Mouse (Mus musculus) forebrain, embryonic 15.5 days (tissue): ENCODE results near the gene Ifrd2. TPM values are rescaled to one million over a fixed set of nuclear protein-coding genes. Genes with fewer than 3 reads are reported as not detected.
"Not testable (repeated sequence)": the region's sequence is repeated elsewhere in the genome, so short reads cannot be mapped to it uniquely, and the experiment has no call there.

ENCODE experiments used
- ATAC-seq: fragments of 200-750 bp; cut with Nextera tagmentation; replicated peaks from 2 replicates; pipeline ENCODE4 v1.8.0; 2017; ENCODE audit warnings: mild to moderate bottlenecking, moderate TSS enrichment, moderate library complexity
- H3K27ac ChIP-seq: fragments of 300-500 bp; sonication (generic); replicated peaks from 2 replicates; pipeline ENCODE4 v1.5.1; 2015; ENCODE audit warnings: mild to moderate bottlenecking, inconsistent platforms
- H3K27me3 ChIP-seq: fragments of 300-500 bp; sonication (generic); 2 replicates; pipeline ENCODE4 v1.6.1; 2015; ENCODE audit warnings: inconsistent platforms
- H3K36me3 ChIP-seq: fragments of 300-500 bp; sonication (generic); 2 replicates; pipeline ENCODE4 v1.6.1; 2015; ENCODE audit warnings: mild to moderate bottlenecking, inconsistent platforms
- H3K4me1 ChIP-seq: fragments of 300-500 bp; sonication (generic); 2 replicates; pipeline ENCODE4 v1.6.1; 2015; ENCODE audit warnings: inconsistent platforms
- H3K4me2 ChIP-seq: fragments of 300-500 bp; sonication (generic); replicated peaks from 2 replicates; pipeline ENCODE4 v1.6.1; 2015; ENCODE audit warnings: mild to moderate bottlenecking, inconsistent platforms
- H3K4me3 ChIP-seq: fragments of 300-500 bp; sonication (generic); 2 replicates; pipeline ENCODE4 v1.5.1; 2015; ENCODE audit warnings: mild to moderate bottlenecking, inconsistent platforms
- H3K9ac ChIP-seq: fragments of 300-500 bp; sonication (generic); replicated peaks from 2 replicates; pipeline ENCODE4 v1.6.1; 2015; ENCODE audit warnings: mild to moderate bottlenecking, inconsistent platforms
- H3K9me3 ChIP-seq: fragments of 300-500 bp; sonication (generic); 2 replicates; pipeline ENCODE4 v1.6.1; 2016; ENCODE audit warnings: inconsistent platforms
- WGBS: fragments of 180-500 bp; shearing (Covaris S2); methylation state at CpG from one replicate; pipeline ENCODE4 v1.1.7; 2015; ENCODE audit warnings: mixed read lengths; 5-methylcytosine and 5-hydroxymethylcytosine counted together
- polyA plus RNA-seq: library from polyadenylated mRNA; unstranded; fragments of >200 nt; fragmentation: Nextera tagmentation; extraction: Ambion mirVana; gene quantifications from 2 replicates; pipeline ENCODE4 v1.2.1, GENCODE M21; 2015

Ifrd2 gene
- polyA plus RNA-seq, 1 experiment from 2014 or later: 15.4 TPM

DNA sequence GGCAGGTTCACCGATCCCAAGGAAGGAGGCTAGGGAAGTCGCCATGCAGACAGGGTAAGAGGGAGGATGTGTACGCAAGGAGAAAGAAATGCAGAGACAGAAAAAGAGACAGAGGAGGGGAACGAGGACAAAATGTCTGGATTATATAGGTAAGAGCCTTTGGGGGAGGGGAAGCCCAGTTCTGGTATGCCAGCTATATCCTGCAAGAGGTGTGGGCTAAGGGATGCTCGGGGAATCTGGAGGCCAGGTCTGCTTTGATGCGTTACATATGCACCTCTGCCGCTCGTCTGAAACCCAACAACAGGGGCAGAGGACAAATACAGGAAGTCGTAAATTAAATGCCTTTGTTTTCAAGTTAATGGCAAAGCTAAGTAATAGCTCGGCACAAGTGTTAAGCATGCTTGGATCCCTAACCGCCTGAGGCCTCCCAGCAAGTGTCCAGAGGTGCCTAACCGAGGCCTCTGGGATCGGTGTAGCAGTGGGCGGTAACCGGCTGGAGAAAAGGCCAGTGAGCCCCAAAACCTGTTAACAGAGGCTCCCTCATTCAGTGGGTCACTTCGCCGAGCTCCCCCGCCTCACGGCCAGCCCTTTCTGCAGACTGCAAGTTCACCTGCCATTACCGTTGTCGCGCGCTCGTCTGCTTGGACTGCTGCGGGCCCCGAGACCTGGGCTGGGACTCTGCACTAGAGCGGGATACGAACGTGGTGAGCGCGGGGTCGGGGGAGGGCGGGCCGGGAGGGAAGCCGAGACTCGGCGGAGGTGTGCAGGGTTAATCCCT lies 33.7 kb upstream of the Ifrd2 start:
- no peaks in the 10 kb centered on the region for H3K9me3 ChIP-seq
- H3K27me3 ChIP-seq: peaks cover 33% of the 10 kb centered on the region
- peaks cover 41% of the 10 kb centered on the region for H3K4me1 ChIP-seq
- H3K4me2 ChIP-seq: peak overlapping the region; percentile 90
- H3K4me3 ChIP-seq: peak overlapping the region; percentile 84
- WGBS: 6% methylated on average over 36 of the region's 37 CpGs
- peaks cover 15% of the 10 kb centered on the region for H3K36me3 ChIP-seq
- peak overlapping the region; percentile 81 for H3K9ac ChIP-seq
- H3K27ac ChIP-seq: peak overlapping the region; percentile 87
- ATAC-seq: peak; percentile 77

DNA sequence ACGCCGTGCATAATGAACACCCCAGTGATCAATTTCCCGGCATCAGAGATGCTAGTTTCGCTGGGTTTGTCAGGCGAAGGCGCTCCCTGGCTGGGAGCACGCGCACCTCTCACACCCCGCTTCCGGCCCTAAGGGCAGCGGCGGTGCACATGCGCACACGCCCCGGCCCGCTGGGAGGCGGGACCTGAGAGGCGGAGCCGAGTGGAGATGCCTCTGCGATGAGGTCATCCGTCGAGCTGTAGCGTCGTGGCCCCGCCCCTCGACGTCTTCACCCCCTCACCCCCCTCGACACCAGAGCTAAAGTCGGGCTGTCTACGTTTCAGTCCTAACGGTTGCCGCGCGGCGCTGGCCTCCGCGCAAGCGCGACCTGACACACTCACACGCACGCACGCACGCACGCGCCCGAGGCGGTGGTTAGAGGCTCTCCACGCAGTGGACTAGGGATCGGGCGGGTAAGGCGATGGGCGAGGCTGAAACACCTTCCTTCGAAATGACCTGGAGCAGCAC lies 33.1 kb upstream of the Ifrd2 start:
- Histone ChIP-seq H3K36me3 (peaks cover 22% of the 10 kb centered on the region), H3K4me2 (peak overlapping the region; percentile 90), H3K4me3 (peak overlapping the region; percentile 84), H3K4me1 (peaks cover 41% of the 10 kb centered on the region), H3K9me3 (no peaks in the 10 kb centered on the region), H3K27ac (peak overlapping the region; percentile 87), H3K9ac (peak overlapping the region; percentile 81), H3K27me3 (peaks cover 33% of the 10 kb centered on the region)
- WGBS: 0% methylated on average over 53 of the region's 53 CpGs
- ATAC-seq: peak; percentile 94

DNA sequence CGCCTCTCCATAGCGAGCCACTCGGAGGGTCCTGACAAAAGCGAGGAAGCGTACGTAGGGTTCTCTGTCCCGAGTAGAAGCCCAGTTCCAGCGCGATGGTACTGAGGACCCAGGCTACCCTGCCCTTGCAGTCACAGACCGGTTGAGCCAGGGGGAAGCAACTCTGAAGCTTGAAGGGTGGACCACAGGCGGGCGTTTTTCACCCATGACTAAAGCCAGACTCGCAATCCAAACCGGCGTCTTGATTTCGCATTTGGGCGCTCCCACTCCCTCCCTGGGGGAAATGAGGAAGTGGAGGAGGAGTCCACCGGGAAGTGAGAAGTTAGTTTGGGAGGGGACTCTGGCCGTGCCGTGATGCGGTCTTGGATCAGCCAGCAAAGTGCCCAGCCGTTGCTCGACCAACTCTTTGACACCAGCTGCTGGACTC lies 32.4 kb upstream of the Ifrd2 start:
- under 1% methylated on average over 23 of the region's 23 CpGs for WGBS
- peaks cover 41% of the 10 kb centered on the region for H3K4me1 ChIP-seq
- ATAC-seq: no peak
- peak overlapping the region; percentile 81 for H3K9ac ChIP-seq
- peaks cover 28% of the 10 kb centered on the region for H3K27me3 ChIP-seq
- H3K36me3 ChIP-seq: peaks cover 28% of the 10 kb centered on the region
- H3K27ac ChIP-seq: peak overlapping the region; percentile 87
- H3K9me3 ChIP-seq: no peaks in the 10 kb centered on the region
- peak overlapping the region; percentile 90 for H3K4me2 ChIP-seq
- H3K4me3 ChIP-seq: peak overlapping the region; percentile 84

DNA sequence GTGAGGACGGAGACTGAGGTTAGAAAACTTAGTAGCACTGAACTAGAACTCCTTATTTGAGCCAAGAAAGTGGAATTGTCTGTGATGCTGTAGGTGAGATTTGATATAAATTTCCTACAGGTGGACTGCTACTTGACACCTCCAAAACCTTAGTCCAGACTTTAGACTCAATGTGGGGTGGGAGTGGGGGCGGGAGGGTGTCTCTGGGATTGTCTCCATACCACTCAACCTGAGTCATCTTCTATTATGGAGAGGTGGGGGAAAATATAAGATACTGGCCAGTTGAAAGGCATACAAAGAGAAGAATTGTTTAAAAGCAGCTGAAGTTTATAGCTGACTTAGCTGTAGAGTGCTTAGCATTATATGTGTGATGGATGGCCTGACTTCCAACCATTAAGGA lies 31.7 kb upstream of the Ifrd2 start:
- Histone ChIP-seq H3K27ac (0 out of 2 replicates have a peak overlapping the region, but pooled peaks have one; percentile 87), H3K27me3 (peaks cover 23% of the 10 kb centered on the region), H3K4me2 (peak overlapping the region; percentile 90), H3K4me3 (peak overlapping the region; percentile 84), H3K9ac (peak overlapping the region; percentile 81), H3K4me1 (peaks cover 41% of the 10 kb centered on the region), H3K9me3 (no peaks in the 10 kb centered on the region), H3K36me3 (peaks cover 35% of the 10 kb centered on the region)
- no peak for ATAC-seq
- 30% methylated on average over 2 of the region's 2 CpGs for WGBS

DNA sequence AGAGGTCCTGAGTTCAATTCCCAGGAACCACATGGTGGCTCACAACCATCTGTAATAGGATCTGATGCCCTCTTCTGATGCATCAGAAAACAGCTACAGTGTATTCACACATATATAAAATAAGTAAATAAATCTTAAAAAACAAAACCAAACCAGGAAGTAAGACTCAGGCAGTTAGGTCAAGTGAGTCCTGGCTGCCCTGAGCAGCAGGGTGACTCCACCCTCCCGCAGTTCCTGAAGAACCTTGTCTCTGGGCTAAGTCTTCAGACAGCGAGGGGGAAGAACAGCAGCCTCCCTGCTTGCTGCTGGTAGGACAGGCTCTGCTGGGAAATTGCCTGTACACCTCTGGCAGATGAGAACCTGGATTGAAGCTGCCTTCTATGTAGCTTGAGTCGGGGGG lies 31.1 kb upstream of the Ifrd2 start:
- H3K27me3 ChIP-seq: peaks cover 18% of the 10 kb centered on the region
- no peak overlapping the region for H3K27ac ChIP-seq
- 81% methylated on average over 3 of the region's 3 CpGs for WGBS
- no peak for ATAC-seq
- peaks cover 37% of the 10 kb centered on the region for H3K4me1 ChIP-seq
- H3K9me3 ChIP-seq: no peaks in the 10 kb centered on the region
- 0 out of 2 replicates have a peak overlapping the region, but pooled peaks have one; percentile 84 for H3K4me3 ChIP-seq
- no peak overlapping the region for H3K9ac ChIP-seq
- H3K4me2 ChIP-seq: 0 out of 2 replicates have a peak overlapping the region, but pooled peaks have one; percentile 90
- peaks cover 41% of the 10 kb centered on the region for H3K36me3 ChIP-seq

DNA sequence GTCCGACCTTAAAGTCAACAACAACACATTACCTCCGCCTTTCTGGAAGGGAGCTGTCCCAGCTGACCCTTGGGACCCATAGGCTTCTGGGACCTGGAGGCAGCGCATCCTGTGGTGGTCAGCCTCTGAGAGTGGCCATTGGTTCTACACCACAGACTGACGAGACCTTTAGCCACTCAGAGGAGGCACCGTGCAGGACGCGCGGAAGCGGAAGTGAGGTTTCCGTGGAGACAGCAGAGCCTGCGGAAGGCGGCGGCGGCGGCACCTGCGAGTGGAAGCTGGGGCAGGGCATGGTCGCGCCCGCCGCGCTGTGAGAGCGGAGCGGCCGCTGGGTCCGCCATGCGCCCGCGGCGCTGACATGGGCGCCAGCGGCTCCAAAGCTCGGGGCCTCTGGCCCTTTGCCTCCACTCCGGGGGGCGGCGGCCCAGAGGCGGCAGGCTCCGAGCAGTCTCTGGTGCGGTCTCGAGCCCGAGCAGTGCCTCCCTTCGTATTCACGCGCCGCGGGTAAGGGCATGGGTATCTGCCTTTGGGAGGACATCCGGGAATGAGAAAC lies 24.3 kb upstream of the Ifrd2 start, which contains the start of gene Tusc2:
Tusc2 (plus strand) TSS at position 227 of the 553 bp plus-strand sequence.
- WGBS: under 1% methylated on average over 46 of the region's 46 CpGs
- H3K27me3 ChIP-seq: no peaks in the 10 kb centered on the region
- peaks cover 30% of the 10 kb centered on the region for H3K4me1 ChIP-seq
- peak within 1 kb of the TSS; percentile 78 for H3K27ac ChIP-seq
- H3K36me3 ChIP-seq: peaks cover 56% of the 10 kb centered on the region
- peak within 1 kb of the TSS; percentile 87 for H3K9ac ChIP-seq
- peak; percentile 97 for ATAC-seq
- H3K4me3 ChIP-seq: peak within 1 kb of the TSS; percentile 95
- no peaks in the 10 kb centered on the region for H3K9me3 ChIP-seq
- H3K4me2 ChIP-seq: peak within 1 kb of the TSS; percentile 85

DNA sequence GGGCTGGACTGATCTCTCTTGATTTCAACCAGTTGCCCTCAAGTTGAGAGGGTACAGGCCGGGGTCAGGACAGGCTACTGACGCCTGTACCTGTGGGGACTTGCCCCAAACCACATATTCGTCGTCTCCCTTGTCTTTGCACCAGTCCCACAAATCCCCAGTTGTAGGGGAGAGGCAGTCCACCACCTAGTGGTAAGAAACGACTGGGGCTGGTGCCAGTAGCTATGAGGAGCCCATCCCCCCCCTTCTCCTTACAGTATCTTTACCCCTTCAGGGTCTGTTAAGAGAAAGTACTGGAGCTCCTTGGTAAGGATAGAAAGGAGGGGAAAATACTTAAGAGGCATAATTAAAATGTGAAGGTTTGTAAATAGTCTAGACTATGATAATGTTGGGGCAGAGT lies 21.9 kb upstream of the Ifrd2 start:
- H3K4me3 ChIP-seq, ATAC-seq, H3K27ac ChIP-seq, H3K9ac ChIP-seq, H3K27me3 ChIP-seq, H3K4me2 ChIP-seq, H3K9me3 ChIP-seq: not testable (repeated sequence)
- WGBS: 45% methylated on average over 5 of the region's 5 CpGs
- Histone ChIP-seq H3K36me3 (peaks cover 32% of the 10 kb centered on the region), H3K4me1 (peaks cover 43% of the 10 kb centered on the region)

DNA sequence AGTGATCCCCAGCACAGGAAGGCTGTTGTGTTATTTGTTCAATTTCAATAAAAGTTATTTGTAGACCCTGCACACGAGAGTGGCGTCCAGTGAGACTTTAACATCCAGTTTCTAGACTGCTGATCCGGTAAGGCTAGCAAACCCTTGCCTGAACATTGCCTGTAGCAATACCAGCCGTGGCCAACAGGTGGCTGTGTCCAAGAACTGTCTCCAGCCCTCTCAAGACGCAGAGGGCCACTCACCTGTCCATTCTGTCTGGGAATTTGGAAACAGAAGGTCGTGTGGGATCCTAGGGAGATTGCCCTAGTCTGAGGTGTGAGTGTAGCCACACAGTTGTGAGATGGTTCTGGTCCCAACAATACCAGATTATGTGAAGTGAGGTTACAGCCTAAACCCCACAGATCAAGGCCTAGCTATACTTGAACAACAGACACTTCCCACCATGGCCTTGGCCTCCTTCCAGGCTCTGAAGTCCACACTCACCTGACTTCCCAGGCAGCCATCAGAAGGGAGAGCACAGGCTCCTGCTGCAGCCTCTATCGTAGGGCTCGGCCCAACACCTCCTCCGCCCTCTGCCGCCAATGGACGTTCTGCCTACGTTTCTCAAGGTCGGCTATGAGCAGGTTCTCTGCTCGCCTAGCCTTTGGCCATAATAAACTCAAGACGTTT lies 21.3 kb upstream of the Ifrd2 start:
- H3K4me3 ChIP-seq: no peak overlapping the region
- 57% methylated on average over 15 of the region's 15 CpGs for WGBS
- no peak overlapping the region for H3K9ac ChIP-seq
- 0 out of 2 replicates have a peak overlapping the region, but pooled peaks have one; percentile 9 for H3K27ac ChIP-seq
- no peaks in the 10 kb centered on the region for H3K9me3 ChIP-seq
- no peak overlapping the region for H3K4me2 ChIP-seq
- peaks cover 32% of the 10 kb centered on the region for H3K36me3 ChIP-seq
- ATAC-seq: no peak
- H3K27me3 ChIP-seq: no peaks in the 10 kb centered on the region
- H3K4me1 ChIP-seq: peaks cover 49% of the 10 kb centered on the region

DNA sequence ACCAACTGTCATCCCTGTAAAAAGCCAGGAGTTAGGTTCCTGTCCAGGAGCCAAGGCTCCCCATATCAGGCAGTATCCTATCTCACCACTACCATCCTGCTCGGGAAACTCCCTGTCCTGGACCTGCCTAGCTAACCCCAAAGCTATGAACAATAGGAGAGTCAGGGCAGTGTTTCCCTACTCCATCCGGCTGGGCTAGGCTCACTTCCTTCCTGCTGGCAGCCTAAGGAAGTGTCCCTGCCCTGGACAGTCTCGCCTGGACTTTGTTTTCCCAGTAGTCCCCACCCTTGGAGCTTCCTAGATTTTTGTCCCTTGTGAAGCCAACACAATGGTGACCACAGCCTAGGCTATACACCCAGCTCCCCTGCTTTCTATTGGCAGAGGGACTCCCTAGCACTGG lies 20.6 kb upstream of the Ifrd2 start:
- Histone ChIP-seq H3K9ac (no peak overlapping the region), H3K27me3 (no peaks in the 10 kb centered on the region), H3K27ac (0 out of 2 replicates have a peak overlapping the region, but pooled peaks have one; percentile 9), H3K4me2 (no peak overlapping the region), H3K36me3 (peaks cover 31% of the 10 kb centered on the region), H3K4me3 (no peak overlapping the region), H3K4me1 (peaks cover 56% of the 10 kb centered on the region), H3K9me3 (no peaks in the 10 kb centered on the region)
- ATAC-seq: no peak
- 75% methylated on average over 3 of the region's 3 CpGs for WGBS

DNA sequence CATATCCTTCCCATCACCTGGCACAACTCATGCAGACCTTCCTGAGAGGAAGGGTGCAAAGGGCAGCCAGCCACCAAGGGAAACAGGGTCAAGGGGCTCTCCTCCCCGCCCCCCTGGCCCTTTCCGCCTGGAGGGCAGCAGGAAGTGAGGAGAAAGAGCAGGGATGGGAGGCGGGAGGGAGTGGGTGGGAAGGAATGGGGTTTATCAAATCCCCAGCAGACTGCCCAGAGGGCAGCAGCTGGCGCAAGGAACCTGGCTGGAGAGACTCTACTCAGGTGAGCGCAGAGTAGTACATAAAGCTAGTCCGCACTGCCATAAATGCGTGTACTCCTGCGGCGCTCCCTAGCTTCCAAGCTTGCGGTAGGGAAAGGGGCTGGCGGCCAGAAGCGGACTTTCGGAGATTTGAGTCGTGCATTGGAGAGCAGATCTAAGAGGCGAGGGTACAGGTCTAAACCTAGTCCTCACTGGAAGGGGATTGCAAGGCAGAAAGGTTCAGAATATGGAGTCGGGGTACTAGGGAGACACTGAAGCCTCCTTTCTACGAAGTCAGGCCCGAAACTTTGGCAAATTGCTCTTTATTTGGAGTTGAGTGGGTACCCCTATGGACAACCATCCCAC lies 19.6 kb upstream of the Ifrd2 start, which contains the start of gene Hyal2:
Hyal2 (plus strand) TSS at position 244 of the 618 bp plus-strand sequence.
- peak within 1 kb of the TSS; percentile 92 for H3K27ac ChIP-seq
- peak within 1 kb of the TSS; percentile 83 for H3K4me3 ChIP-seq
- ATAC-seq: no peak
- H3K4me1 ChIP-seq: peaks cover 58% of the 10 kb centered on the region
- H3K36me3 ChIP-seq: peaks cover 39% of the 10 kb centered on the region
- 5% methylated on average over 18 of the region's 18 CpGs for WGBS
- H3K9me3 ChIP-seq: no peaks in the 10 kb centered on the region
- peak within 1 kb of the TSS; percentile 82 for H3K4me2 ChIP-seq
- peak within 1 kb of the TSS; percentile 75 for H3K9ac ChIP-seq
- H3K27me3 ChIP-seq: no peaks in the 10 kb centered on the region
